Mouse (Mus musculus) hindbrain, embryonic 12.5 days (tissue): ENCODE data around the gene Herc1. TPM values are rescaled to one million over a fixed set of nuclear protein-coding genes. Genes with fewer than 3 reads are reported as not detected.

Source experiments
- ATAC-seq: fragments of 200-750 bp; cut with Nextera tagmentation; 2 replicates; pipeline ENCODE4 v1.8.0; 2017; ENCODE audit warnings: moderate TSS enrichment; ENCODE audit not compliant: low FRiP score
- H3K27ac ChIP-seq: fragments of 300-500 bp; sonication (generic); 2 replicates; pipeline ENCODE4 v1.5.1; 2016; ENCODE audit warnings: mild to moderate bottlenecking
- H3K27me3 ChIP-seq: fragments of 300-500 bp; sonication (generic); 2 replicates; pipeline ENCODE4 v1.6.1; 2016; ENCODE audit warnings: mild to moderate bottlenecking
- H3K36me3 ChIP-seq: fragments of 300-500 bp; sonication (generic); 2 replicates; pipeline ENCODE4 v1.6.1; 2016; ENCODE audit warnings: mild to moderate bottlenecking
- H3K4me1 ChIP-seq: fragments of 300-500 bp; sonication (generic); 2 replicates; pipeline ENCODE4 v1.6.1; 2016
- H3K4me2 ChIP-seq: fragments of 300-500 bp; sonication (generic); replicated peaks from 2 replicates; pipeline ENCODE4 v1.6.1; 2016; ENCODE audit warnings: mild to moderate bottlenecking
- H3K4me3 ChIP-seq: fragments of 300-500 bp; sonication (generic); 2 replicates; pipeline ENCODE4 v1.5.1; 2016; ENCODE audit warnings: mild to moderate bottlenecking
- H3K9ac ChIP-seq: fragments of 300-500 bp; sonication (generic); 2 replicates; pipeline ENCODE4 v1.6.1; 2016; ENCODE audit warnings: mild to moderate bottlenecking, moderate library complexity
- H3K9me3 ChIP-seq: fragments of 300-500 bp; sonication (generic); replicated peaks from 2 replicates; pipeline ENCODE4 v1.6.1; 2016; ENCODE audit warnings: mild to moderate bottlenecking
- WGBS: fragments of 180-500 bp; shearing (Covaris S2); methylation state at CpG from one replicate; pipeline ENCODE4 v1.1.7; 2016; 5-methylcytosine and 5-hydroxymethylcytosine counted together
- polyA plus RNA-seq: library from polyadenylated mRNA; unstranded; fragments of >200 nt; fragmentation: Nextera tagmentation; extraction: Ambion mirVana; gene quantifications from 2 replicates; pipeline ENCODE4 v1.2.1, GENCODE M21; 2016

Herc1 gene
- polyA plus RNA-seq, 1 experiment from 2014 or later = 48.6 TPM

DNA sequence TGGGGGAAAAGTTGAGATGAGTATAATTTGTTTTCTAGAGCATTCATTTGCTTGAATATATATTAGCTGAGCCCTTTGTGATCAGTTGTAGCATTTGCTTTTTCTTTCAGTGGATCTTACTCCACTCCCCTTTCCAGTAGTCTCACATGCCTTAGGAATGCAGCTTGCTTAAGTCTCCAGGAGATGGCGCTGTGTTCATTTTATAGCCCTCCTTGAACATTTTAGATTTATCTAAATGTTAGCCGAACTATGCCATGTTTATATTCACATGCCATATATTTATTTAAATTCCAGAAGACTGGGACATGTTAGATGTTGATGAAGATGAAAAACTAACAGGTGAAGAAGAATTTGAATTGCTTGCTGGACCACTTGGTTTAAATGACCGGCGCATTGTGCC lies 114.8 kb downstream of the Herc1 start:
- H3K9me3 ChIP-seq = no peaks in the 10 kb centered on the region

DNA sequence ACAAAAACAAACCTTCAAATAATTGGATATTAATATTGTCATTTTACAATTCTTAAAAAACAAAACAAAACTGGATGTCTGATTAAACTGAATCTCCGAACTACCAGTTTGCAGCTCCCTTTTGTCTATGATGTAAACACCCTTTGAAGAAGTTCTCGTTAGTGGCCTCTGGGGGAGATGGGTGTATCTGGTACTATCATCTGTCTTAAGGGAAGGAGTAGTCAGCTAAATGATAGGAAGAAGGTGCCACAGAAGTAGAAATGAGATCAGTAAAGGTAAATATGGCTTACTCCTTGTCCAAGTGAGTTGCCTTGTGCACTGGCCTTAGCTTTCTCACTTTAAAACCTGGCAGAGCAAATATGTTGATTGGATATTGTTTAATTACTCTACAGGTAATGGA lies 127.5 kb downstream of the Herc1 start:
- Histone ChIP-seq H3K27me3 (no peaks in the 10 kb centered on the region), H3K9me3 (no peaks in the 10 kb centered on the region), H3K4me3 (no peak overlapping the region), H3K4me2 (no peak overlapping the region), H3K36me3 (peaks cover 50% of the 10 kb centered on the region), H3K27ac (no peak overlapping the region), H3K9ac (no peak overlapping the region), H3K4me1 (no peaks in the 10 kb centered on the region)
- ATAC-seq = no peak
- 83% methylated on average over 2 of the region's 2 CpGs for WGBS

More for the DNA sequence above, 114.8 kb downstream of the Herc1 start:
- Histone ChIP-seq H3K4me1 (no peaks in the 10 kb centered on the region), H3K27me3 (no peaks in the 10 kb centered on the region), H3K9ac (no peak overlapping the region), H3K27ac (no peak overlapping the region), H3K4me2 (no peak overlapping the region), H3K36me3 (peaks cover 44% of the 10 kb centered on the region), H3K4me3 (no peak overlapping the region)
- ATAC-seq = no peak
- 55% methylated on average over 4 of the region's 4 CpGs for WGBS

DNA sequence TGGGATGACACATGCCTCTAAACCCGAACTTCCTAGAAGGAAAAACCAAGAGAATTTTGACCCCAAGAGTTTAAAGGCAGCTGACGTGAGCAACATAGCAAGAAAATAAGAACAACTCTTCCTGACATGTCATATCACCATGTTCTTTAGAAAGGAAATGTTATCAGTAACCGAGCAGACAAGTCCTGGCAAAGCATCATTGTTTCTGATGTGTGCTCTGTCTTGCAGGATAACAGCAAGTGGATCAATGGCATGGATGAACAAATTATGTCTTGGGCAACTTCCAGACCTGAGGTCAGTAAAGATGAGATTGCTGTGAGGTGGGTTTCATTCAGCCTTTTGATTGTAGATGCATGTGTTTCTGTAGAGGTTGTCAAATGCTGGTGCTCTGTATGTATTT lies 133.2 kb downstream of the Herc1 start:
- Histone ChIP-seq H3K9me3 (no peaks in the 10 kb centered on the region), H3K27ac (no peak overlapping the region), H3K4me2 (no peak overlapping the region), H3K9ac (no peak overlapping the region), H3K4me3 (no peak overlapping the region), H3K27me3 (no peaks in the 10 kb centered on the region), H3K36me3 (peaks cover 66% of the 10 kb centered on the region), H3K4me1 (no peaks in the 10 kb centered on the region)
- no peak for ATAC-seq
- 88% methylated on average over 3 of the region's 3 CpGs for WGBS

DNA sequence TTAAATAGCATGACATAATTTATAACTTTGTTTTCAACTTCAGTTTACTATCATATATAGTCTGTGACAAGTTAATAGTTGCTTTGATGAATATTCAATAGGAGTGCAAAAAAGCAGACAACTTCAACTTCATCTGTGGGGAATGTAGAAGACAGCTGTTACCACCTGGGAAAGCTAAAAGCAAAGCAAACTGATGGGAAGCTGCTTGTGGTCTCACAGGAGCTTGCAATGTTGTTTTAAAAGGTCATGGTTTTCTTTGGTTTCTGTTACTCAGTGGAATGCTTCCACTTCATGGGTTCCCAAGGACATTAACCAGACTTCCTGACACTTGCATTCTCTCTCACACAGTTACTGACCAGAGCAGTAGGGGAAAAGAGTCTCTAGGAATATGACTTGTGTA lies 138.5 kb downstream of the Herc1 start:
- H3K4me3 ChIP-seq = no peak overlapping the region
- peaks cover 87% of the 10 kb centered on the region for H3K36me3 ChIP-seq
- H3K9ac ChIP-seq = no peak overlapping the region
- H3K4me2 ChIP-seq = no peak overlapping the region
- H3K4me1 ChIP-seq = no peaks in the 10 kb centered on the region
- ATAC-seq = no peak
- no peak overlapping the region for H3K27ac ChIP-seq
- no peaks in the 10 kb centered on the region for H3K27me3 ChIP-seq
- no peaks in the 10 kb centered on the region for H3K9me3 ChIP-seq

DNA sequence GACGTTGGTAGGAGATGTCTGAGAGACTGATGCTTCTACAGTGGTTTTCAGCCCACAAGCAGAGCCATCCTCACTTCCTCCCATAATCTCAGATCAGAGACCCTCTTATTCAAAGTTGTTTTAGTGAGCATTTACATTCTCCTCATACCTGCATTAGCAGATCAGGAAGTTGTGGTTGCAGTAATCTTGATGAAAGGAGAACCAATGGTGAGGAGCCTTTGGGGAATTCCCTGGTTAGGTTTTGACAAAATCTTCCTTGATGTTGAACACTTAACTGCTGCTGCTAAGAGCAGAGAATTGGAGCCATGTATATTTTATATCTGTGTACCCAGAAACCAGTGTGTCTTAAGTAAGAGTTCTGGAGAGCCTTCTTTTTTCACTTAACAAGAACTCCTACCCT lies 142.1 kb downstream of the Herc1 start:
- 95% methylated on average over 1 of the region's 1 CpGs for WGBS
- no peak for ATAC-seq
- Histone ChIP-seq H3K4me3 (no peak overlapping the region), H3K4me1 (no peaks in the 10 kb centered on the region), H3K36me3 (peaks cover 83% of the 10 kb centered on the region), H3K27me3 (no peaks in the 10 kb centered on the region), H3K9ac (no peak overlapping the region), H3K9me3 (no peaks in the 10 kb centered on the region), H3K27ac (no peak overlapping the region), H3K4me2 (no peak overlapping the region)

DNA sequence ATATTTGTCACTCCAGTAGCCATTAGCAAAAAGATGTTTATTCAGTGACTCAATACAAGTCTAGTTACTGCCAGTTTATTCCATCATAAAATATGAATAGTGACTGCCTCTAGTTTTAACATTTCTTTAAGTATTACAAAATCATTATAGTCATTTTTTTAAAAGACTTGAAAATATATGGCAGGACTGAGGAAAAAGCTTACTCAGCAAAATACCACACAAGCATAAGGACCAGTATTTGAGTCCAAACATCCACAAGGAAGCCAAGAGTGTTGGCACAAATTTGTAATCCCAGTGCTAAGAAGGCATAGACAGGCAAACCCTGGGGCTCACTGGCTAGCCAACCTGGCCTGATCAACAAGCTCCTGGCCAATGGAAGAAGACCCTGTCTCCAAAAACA lies 143.7 kb downstream of the Herc1 start:
- Histone ChIP-seq H3K9ac (no peak overlapping the region), H3K4me1 (no peaks in the 10 kb centered on the region), H3K27ac (no peak overlapping the region), H3K27me3 (no peaks in the 10 kb centered on the region), H3K9me3 (no peaks in the 10 kb centered on the region), H3K36me3 (peaks cover 83% of the 10 kb centered on the region), H3K4me2 (no peak overlapping the region), H3K4me3 (no peak overlapping the region)
- no peak for ATAC-seq

DNA sequence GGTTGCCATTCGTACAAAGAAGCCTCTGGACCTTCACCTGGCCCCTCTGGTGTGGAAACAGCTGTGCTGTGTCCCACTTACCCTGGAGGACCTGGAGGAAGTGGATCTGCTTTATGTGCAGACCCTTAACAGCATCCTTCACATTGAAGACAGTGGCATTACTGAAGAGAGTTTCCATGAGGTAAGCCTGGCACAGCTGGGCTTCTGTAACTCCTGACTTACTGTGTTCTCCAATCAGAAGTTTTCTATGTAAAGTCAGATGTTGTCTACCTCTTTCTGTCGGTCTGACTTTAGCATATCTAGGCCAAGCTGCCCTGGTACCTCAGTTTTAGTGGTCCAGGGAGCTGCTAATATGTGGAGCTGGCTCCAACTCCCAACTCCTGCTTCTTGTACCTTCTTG lies 151.0 kb downstream of the Herc1 start:
- Histone ChIP-seq H3K4me2 (no peak overlapping the region), H3K9ac (no peak overlapping the region), H3K9me3 (no peaks in the 10 kb centered on the region), H3K36me3 (peaks cover 69% of the 10 kb centered on the region), H3K27me3 (no peaks in the 10 kb centered on the region), H3K27ac (no peak overlapping the region), H3K4me1 (peaks cover 17% of the 10 kb centered on the region), H3K4me3 (no peak overlapping the region)
- no peak for ATAC-seq
- 91% methylated on average over 2 of the region's 2 CpGs for WGBS

DNA sequence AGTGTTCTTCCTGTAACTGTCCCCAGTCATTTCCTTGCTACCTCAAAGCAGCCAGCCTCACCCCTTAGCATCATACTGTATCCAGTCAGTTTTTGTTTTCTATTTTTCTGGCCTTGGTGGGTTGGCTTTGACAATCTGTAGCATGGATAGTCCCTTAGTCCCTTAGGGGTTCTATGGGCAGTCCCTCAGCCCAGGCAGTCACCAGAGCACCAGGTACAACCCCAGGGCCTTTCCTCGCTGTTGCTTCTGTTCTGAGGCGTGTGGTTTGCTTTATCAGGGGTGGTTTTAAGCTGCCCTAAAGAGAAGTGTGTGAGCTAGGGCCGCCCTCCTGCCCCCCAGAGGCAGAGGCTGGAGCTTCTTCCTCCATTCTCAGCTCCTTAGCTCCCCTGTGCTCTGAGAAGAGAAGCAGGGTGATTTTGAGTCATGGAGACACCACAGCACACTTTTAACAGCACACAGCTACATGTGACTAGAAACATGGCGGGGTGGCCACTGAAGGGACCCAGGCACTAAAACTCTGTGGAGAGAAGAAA lies 153.7 kb downstream of the Herc1 start:
- Histone ChIP-seq H3K4me2 (no peak overlapping the region), H3K4me3 (no peak overlapping the region), H3K36me3 (peaks cover 64% of the 10 kb centered on the region), H3K4me1 (peaks cover 20% of the 10 kb centered on the region), H3K27ac (no peak overlapping the region), H3K9ac (no peak overlapping the region), H3K9me3 (no peaks in the 10 kb centered on the region), H3K27me3 (no peaks in the 10 kb centered on the region)
- ATAC-seq = no peak
- WGBS = 82% methylated on average over 4 of the region's 4 CpGs

DNA sequence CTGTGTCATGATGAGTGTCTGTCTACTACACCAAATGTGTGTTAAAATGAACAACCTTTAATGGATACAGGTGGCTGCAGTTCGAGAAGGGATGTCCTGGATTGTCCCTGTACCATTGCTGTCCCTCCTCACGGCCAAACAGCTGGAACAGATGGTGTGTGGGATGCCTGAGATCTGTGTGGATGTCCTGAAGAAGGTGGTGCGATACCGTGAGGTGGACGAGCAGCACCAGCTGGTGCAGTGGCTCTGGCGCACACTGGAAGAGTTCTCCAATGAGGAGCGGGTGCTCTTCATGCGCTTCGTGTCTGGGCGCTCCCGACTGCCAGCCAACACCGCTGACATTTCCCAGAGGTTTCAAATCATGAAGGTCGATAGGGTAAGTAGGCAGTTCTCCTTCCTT lies 154.3 kb downstream of the Herc1 start:
- ATAC-seq = no peak
- Histone ChIP-seq H3K4me2 (no peak overlapping the region), H3K4me1 (peaks cover 20% of the 10 kb centered on the region), H3K27me3 (no peaks in the 10 kb centered on the region), H3K4me3 (no peak overlapping the region), H3K9me3 (no peaks in the 10 kb centered on the region), H3K9ac (no peak overlapping the region), H3K27ac (no peak overlapping the region), H3K36me3 (peaks cover 68% of the 10 kb centered on the region)
- 90% methylated on average over 13 of the region's 13 CpGs for WGBS

DNA sequence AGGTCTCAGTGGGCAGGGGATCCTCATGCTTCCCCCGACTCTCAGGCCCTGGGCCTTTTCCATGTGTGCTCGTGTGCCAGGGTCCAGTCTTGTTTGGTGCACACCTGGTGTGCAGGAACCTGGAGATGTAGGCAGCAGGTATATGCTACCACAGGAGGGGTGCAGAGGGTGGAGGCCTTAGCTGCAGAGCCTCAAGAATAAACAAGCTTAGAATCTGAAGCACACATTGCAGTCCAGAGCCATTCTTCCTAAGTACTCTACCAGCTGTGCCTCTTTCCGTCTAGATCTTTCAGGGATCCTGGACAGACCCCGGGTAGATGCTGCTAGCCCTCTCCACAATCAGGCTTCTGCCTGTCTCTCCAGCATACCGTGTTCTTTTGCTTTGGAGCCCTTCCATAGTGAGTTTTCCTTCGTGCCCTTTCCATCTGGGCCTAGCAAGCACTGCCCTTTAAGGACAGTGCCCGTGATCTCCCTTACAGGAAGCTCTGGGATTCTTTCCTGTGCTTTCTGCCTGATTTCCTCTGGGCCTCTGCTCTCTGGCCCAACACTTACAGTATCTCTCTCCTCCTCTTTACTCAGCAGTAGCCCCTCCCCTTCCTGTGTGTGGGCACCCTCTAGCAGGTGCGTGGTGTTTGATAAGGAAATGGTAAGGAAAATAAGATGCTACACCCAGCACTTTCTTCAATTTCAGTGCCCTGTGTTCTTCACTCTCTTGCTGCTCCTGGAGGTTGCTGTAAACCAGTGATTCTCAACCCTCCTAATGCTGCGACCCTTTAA lies 155.1 kb downstream of the Herc1 start:
- Histone ChIP-seq H3K4me2 (no peak overlapping the region), H3K36me3 (peaks cover 64% of the 10 kb centered on the region), H3K27me3 (no peaks in the 10 kb centered on the region), H3K4me1 (peaks cover 24% of the 10 kb centered on the region), H3K9me3 (no peaks in the 10 kb centered on the region), H3K27ac (peak overlapping the region; percentile 79), H3K9ac (peak overlapping the region; percentile 10; the same call in 1 of the 2 replicates), H3K4me3 (no peak overlapping the region)
- ATAC-seq = 0 out of 2 replicates have a peak, but pooled peaks have one; percentile 20
- 61% methylated on average over 9 of the region's 9 CpGs for WGBS

DNA sequence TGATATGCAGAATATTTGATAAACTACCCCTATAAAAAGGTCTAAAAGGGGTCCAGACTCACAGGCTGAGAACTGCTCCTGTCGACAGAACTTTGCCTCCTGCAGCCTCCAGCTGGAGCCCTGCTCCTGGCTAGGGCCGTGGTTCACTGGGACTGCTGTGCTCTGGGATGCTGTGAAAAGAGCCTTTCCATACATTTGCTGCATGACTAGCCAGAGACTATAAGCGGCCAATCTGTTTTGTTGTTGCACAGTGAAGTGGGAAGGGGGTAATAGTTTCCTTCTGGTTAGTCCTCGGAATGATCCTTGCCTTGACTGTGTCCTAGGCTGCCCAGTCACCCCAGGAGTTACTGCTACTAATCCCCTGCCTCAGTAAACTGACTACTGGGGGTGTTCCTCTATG lies 155.8 kb downstream of the Herc1 start:
- 26% methylated on average over 4 of the region's 4 CpGs for WGBS
- H3K9ac ChIP-seq = no peak overlapping the region
- H3K36me3 ChIP-seq = peaks cover 57% of the 10 kb centered on the region
- H3K4me2 ChIP-seq = no peak overlapping the region
- no peak overlapping the region for H3K4me3 ChIP-seq
- H3K9me3 ChIP-seq = no peaks in the 10 kb centered on the region
- ATAC-seq = peak; percentile 78
- peaks cover 30% of the 10 kb centered on the region for H3K4me1 ChIP-seq
- no peaks in the 10 kb centered on the region for H3K27me3 ChIP-seq
- peak overlapping the region; percentile 79 for H3K27ac ChIP-seq

DNA sequence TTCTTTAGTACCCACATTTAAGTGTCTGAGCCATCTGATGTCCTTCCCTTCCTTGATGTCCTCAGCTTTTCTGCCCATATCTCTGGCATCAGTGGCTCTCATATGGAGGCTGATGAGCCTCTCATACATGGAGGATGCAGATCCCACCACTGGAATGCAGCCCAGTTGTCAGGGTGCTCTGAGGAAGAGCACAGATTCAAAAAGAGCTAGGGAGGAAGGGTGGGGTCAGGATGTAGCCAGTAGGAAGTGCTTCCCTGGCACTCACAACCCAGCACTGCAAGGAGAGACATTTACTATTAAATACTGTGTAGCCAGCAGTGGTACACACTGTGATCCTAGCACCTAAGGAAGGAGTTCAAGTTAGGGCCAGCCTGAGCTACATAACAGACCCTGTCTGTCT lies 156.2 kb downstream of the Herc1 start:
- ATAC-seq = no peak
- H3K9me3 ChIP-seq = no peaks in the 10 kb centered on the region
- H3K27me3 ChIP-seq = no peaks in the 10 kb centered on the region
- no peak overlapping the region for H3K4me3 ChIP-seq
- H3K4me2 ChIP-seq = no peak overlapping the region
- H3K36me3 ChIP-seq = peaks cover 53% of the 10 kb centered on the region
- no peak overlapping the region for H3K9ac ChIP-seq
- H3K27ac ChIP-seq = peak overlapping the region; percentile 79
- H3K4me1 ChIP-seq = peaks cover 31% of the 10 kb centered on the region

DNA sequence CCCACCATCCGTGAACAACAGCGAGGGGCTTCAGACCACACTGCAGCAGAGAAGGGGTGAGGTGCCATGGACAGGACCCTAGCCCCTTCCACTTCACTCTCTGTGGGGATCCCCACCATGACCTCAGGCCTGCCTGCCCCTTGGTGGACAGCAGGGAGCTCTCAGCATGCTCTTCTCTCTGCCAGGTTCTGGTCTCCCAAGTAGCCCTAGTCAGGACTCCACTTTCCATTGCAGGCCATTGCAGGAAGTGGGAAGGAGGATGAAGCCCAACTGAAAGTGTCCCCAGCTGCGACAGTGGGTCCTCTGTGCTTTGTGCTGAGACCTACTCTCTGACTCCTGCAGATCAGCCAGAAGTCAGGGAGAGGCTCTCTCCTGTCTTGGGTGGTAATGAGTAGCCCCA lies 157.4 kb downstream of the Herc1 start:
- Histone ChIP-seq H3K4me3 (no peak overlapping the region), H3K9me3 (no peaks in the 10 kb centered on the region), H3K9ac (no peak overlapping the region), H3K27me3 (no peaks in the 10 kb centered on the region), H3K36me3 (peaks cover 41% of the 10 kb centered on the region), H3K27ac (no peak overlapping the region), H3K4me1 (peaks cover 31% of the 10 kb centered on the region), H3K4me2 (no peak overlapping the region)
- WGBS = 74% methylated on average over 3 of the region's 3 CpGs
- ATAC-seq = no peak
